ENCODE assay signal across 9 mouse cellular contexts in genomic region chr11:72052636-72053035, GRCm38 (mm10). TPM values are rescaled to one million over a fixed set of nuclear protein-coding genes. Genes with fewer than 3 reads are reported as not detected.
DNase-seq lines count a peak whose midpoint lies in the region; ATAC-seq and TF ChIP-seq lines count a peak whose summit lies in the region.
"Had no signal": no experiment of that assay in that cellular context is flagged by ENCODE, and none has a peak within 500 bp of the region (broad histone marks: within the 10 kb centered on the region; RNA-seq: fewer than 3 reads in every experiment).

No protein-coding gene starts in this region.

- no peak overlapping the region for H3K9ac ChIP-seq in midbrain, embryonic 13.5 days (replicated peaks)
- H3K9ac ChIP-seq in embryonic facial prominence, embryonic 14.5 days (ENCODE audit: low read depth, low read length) = no peak overlapping the region
- no peak overlapping the region for H3K9ac ChIP-seq in midbrain, embryonic 14.5 days (replicated peaks; ENCODE audit: low read length)
- H3K9ac ChIP-seq: embryonic facial prominence, embryonic 15.5 days had no signal

- H3K36me3 ChIP-seq in midbrain, embryonic 10.5 days = peaks cover 13% of the 10 kb centered on the region
- no peaks in the 10 kb centered on the region for H3K36me3 ChIP-seq in midbrain, embryonic 13.5 days
- no peaks in the 10 kb centered on the region for H3K36me3 ChIP-seq in embryonic facial prominence, embryonic 14.5 days (ENCODE audit: control insufficient read depth, insufficient read depth, low read length)
- H3K36me3 ChIP-seq in midbrain, embryonic 14.5 days (ENCODE audit: control insufficient read depth, insufficient read depth, low read length) = no peaks in the 10 kb centered on the region
- no peaks in the 10 kb centered on the region for H3K36me3 ChIP-seq in testis, adult 2 months (ENCODE audit: control insufficient read depth, insufficient read depth, low read length)
- H3K36me3 ChIP-seq: embryonic facial prominence, embryonic 15.5 days had no signal

- intact Hi-C loops in left cerebral cortex, postnatal 10 days (cut with DNase I) = loop anchor here (5.0 kb wide), 2 partner anchors 85 to 155 kb away; partner anchors contain the start of genes 4933427D14Rik, Gm43951, Pitpnm3 and Txndc17

- 16% methylated on average over 5 of the region's 5 CpGs for WGBS in midbrain, embryonic 10.5 days
- 17% methylated on average over 5 of the region's 5 CpGs for WGBS in midbrain, embryonic 13.5 days
- WGBS in embryonic facial prominence, embryonic 14.5 days = 18% methylated on average over 5 of the region's 5 CpGs
- 13% methylated on average over 5 of the region's 5 CpGs for WGBS in midbrain, embryonic 14.5 days

- peaks cover 33% of the 10 kb centered on the region for H3K4me1 ChIP-seq in midbrain, embryonic 10.5 days
- peaks cover 25% of the 10 kb centered on the region for H3K4me1 ChIP-seq in midbrain, embryonic 13.5 days (replicated peaks)
- H3K4me1 ChIP-seq in embryonic facial prominence, embryonic 14.5 days (ENCODE audit: control insufficient read depth, insufficient read depth, low read length) = peaks cover 16% of the 10 kb centered on the region; the same call in 1 of the 2 replicates
- 0 out of 2 replicates have a peak, but pooled peaks cover 8% of the 10 kb centered on the region for H3K4me1 ChIP-seq in midbrain, embryonic 14.5 days (ENCODE audit: control insufficient read depth, insufficient read depth, low read length)
- peaks cover 9% of the 10 kb centered on the region for H3K4me1 ChIP-seq in testis, adult 2 months (ENCODE audit: control insufficient read depth, insufficient read depth, low read length)

- H3K27me3 ChIP-seq in midbrain, embryonic 10.5 days (ENCODE audit: low read depth, poor library complexity, severe bottlenecking) = peaks cover 56% of the 10 kb centered on the region
- H3K27me3 ChIP-seq in midbrain, embryonic 13.5 days = peaks cover 39% of the 10 kb centered on the region
- H3K27me3 ChIP-seq in embryonic facial prominence, embryonic 14.5 days (replicated peaks; ENCODE audit: control insufficient read depth, insufficient read depth, low read length) = 0 out of 2 replicates have a peak, but pooled peaks cover 2% of the 10 kb centered on the region
- H3K27me3 ChIP-seq in midbrain, embryonic 14.5 days (ENCODE audit: control insufficient read depth, insufficient read depth, low read length) = peaks cover 6% of the 10 kb centered on the region
- no peaks in the 10 kb centered on the region for H3K27me3 ChIP-seq in testis, adult 2 months (ENCODE audit: control insufficient read depth, insufficient read depth, low read length)
- H3K27me3 ChIP-seq: embryonic facial prominence, embryonic 15.5 days had no signal

- H3K4me2 ChIP-seq in midbrain, embryonic 13.5 days (replicated peaks) = no peak overlapping the region
- no peak overlapping the region for H3K4me2 ChIP-seq in embryonic facial prominence, embryonic 14.5 days (ENCODE audit: low read depth, low read length)
- no peak overlapping the region for H3K4me2 ChIP-seq in midbrain, embryonic 14.5 days (ENCODE audit: low read length)
- H3K4me2 ChIP-seq: embryonic facial prominence, embryonic 15.5 days had no signal

- no peak for ATAC-seq in midbrain, embryonic 13.5 days
- ATAC-seq in embryonic facial prominence, embryonic 14.5 days (ENCODE audit: low read depth) = no peak
- ATAC-seq in hematopoietic stem cell, adult 5-6 weeks (replicated peaks in 1 of 2; ENCODE audit: insufficient read depth in 1 of 2, low FRiP score in 2 of 2, low TSS enrichment in 1 of 2, low read depth in 1 of 2, poor library complexity in 2 of 2, severe bottlenecking in 2 of 2) = peak; percentile 78 to 96
- ATAC-seq in midbrain, embryonic 14.5 days (ENCODE audit: low FRiP score, low TSS enrichment) = no peak

- no peak overlapping the region for H3K27ac ChIP-seq in midbrain, embryonic 10.5 days (replicated peaks)
- H3K27ac ChIP-seq in midbrain, embryonic 13.5 days = no peak overlapping the region
- no peak overlapping the region for H3K27ac ChIP-seq in embryonic facial prominence, embryonic 14.5 days (replicated peaks; ENCODE audit: low read depth, low read length)
- H3K27ac ChIP-seq in midbrain, embryonic 14.5 days (replicated peaks; ENCODE audit: low read depth, low read length) = no peak overlapping the region
- H3K27ac ChIP-seq in testis, adult 2 months (ENCODE audit: control insufficient read depth, insufficient read depth, low read depth, low read length) = no peak overlapping the region
- H3K27ac ChIP-seq: embryonic facial prominence, embryonic 15.5 days had no signal

- no peak for TF ChIP-seq POLR2A in testis, adult 2 months (IDR thresholded peaks at IDR 0.05; ENCODE audit: control insufficient read depth, low read depth, low read length)

- TF ChIP-seq CTCF in testis, adult 2 months (IDR thresholded peaks at IDR 0.05; ENCODE audit: control insufficient read depth, insufficient read depth, insufficient replicate concordance, low read depth, low read length) = peak; percentile 70; the same call in 1 of the 2 replicates

- H3K4me3 ChIP-seq in midbrain, embryonic 10.5 days = no peak overlapping the region
- H3K4me3 ChIP-seq in midbrain, embryonic 13.5 days (replicated peaks) = no peak overlapping the region
- no peak overlapping the region for H3K4me3 ChIP-seq in embryonic facial prominence, embryonic 14.5 days (ENCODE audit: low read depth, low read length)
- H3K4me3 ChIP-seq in midbrain, embryonic 14.5 days (replicated peaks; ENCODE audit: low read depth, low read length) = no peak overlapping the region
- no peak overlapping the region for H3K4me3 ChIP-seq in testis, adult 2 months (ENCODE audit: control insufficient read depth, low read depth, low read length)
- H3K4me3 ChIP-seq: embryonic facial prominence, embryonic 15.5 days had no signal

- H3K9me3 ChIP-seq in midbrain, embryonic 10.5 days (replicated peaks) = no peaks in the 10 kb centered on the region
- no peaks in the 10 kb centered on the region for H3K9me3 ChIP-seq in midbrain, embryonic 13.5 days
- no peaks in the 10 kb centered on the region for H3K9me3 ChIP-seq in embryonic facial prominence, embryonic 14.5 days (ENCODE audit: control insufficient read depth, low read length)
- no peaks in the 10 kb centered on the region for H3K9me3 ChIP-seq in midbrain, embryonic 14.5 days (ENCODE audit: control insufficient read depth, low read length)
- H3K9me3 ChIP-seq: embryonic facial prominence, embryonic 15.5 days had no signal

- peak; percentile 69 for DNase-seq in midbrain, embryonic 10.5 days (ENCODE audit: low spot score)
- peak; percentile 77 to 82 for DNase-seq in adrenal gland, postnatal 36 days
- peak; percentile 69 for DNase-seq in embryonic facial prominence, embryonic 14.5 days (ENCODE audit: low spot score)
- DNase-seq in left cerebral cortex, postnatal 10 days (ENCODE audit: extremely low spot score in 1 of 2, low spot score in 2 of 2) = peak; percentile 62 to 78
- peak; percentile 89 for DNase-seq in midbrain, embryonic 14.5 days

RNA-seq across cellular contexts. Expression of gene Pimreg, which starts 10.8 kb away (rescaled TPM):
- polyA plus RNA-seq in midbrain, embryonic 10.5 days (2016; fragmentation: Nextera tagmentation; extraction: Ambion mirVana) = 251 and 280 TPM in 2 replicates
- polyA plus RNA-seq in midbrain, embryonic 13.5 days (2015; fragmentation: Nextera tagmentation; extraction: Ambion mirVana) = 79.0 and 80.7 TPM in 2 replicates
- 1 to 10 TPM; 3.6 to 5.1 TPM for total RNA-seq in adrenal gland, postnatal 36 days (2021)
- 77.9 and 92.6 TPM in 2 replicates for polyA plus RNA-seq in embryonic facial prominence, embryonic 14.5 days (2014; fragmentation: Nextera tagmentation; extraction: Ambion mirVana)
- 18.3 and 19.3 TPM in 2 replicates for total RNA-seq in hematopoietic stem cell, adult 5-6 weeks (2017)
- 1 to 10 TPM; 2.8 to 3.7 TPM for total RNA-seq in left cerebral cortex, postnatal 10 days (2021)
- polyA plus RNA-seq in midbrain, embryonic 14.5 days (2014; fragmentation: Nextera tagmentation; extraction: Ambion mirVana) = 26.5 and 39.3 TPM in 2 replicates
- polyA plus RNA-seq in testis, adult 2 months (2012; rRNA removed) = 0.75 and 0.79 TPM in 2 replicates

RNA-seq across cellular contexts. Expression of gene Aipl1, which starts 15.3 kb away (rescaled TPM):
- polyA plus RNA-seq in midbrain, embryonic 10.5 days (2016; fragmentation: Nextera tagmentation; extraction: Ambion mirVana) = 0.67 and 0.97 TPM in 2 replicates
- 0.43 and 0.63 TPM in 2 replicates for polyA plus RNA-seq in midbrain, embryonic 13.5 days (2015; fragmentation: Nextera tagmentation; extraction: Ambion mirVana)
- total RNA-seq in adrenal gland, postnatal 36 days (2021) = not detected
- polyA plus RNA-seq in embryonic facial prominence, embryonic 14.5 days (2014; fragmentation: Nextera tagmentation; extraction: Ambion mirVana) = 0.11 and 0.42 TPM in 2 replicates
- total RNA-seq in hematopoietic stem cell, adult 5-6 weeks (2017) = 0.84 and 1.3 TPM in 2 replicates
- under 1 TPM in 1 of 2 experiments, not detected in 1; 0.24 TPM for total RNA-seq in left cerebral cortex, postnatal 10 days (2021)
- polyA plus RNA-seq in midbrain, embryonic 14.5 days (2014; fragmentation: Nextera tagmentation; extraction: Ambion mirVana) = 0.23 and 0.29 TPM in 2 replicates
- 0.29 and 0.62 TPM in 2 replicates for polyA plus RNA-seq in testis, adult 2 months (2012; rRNA removed)

Comparison
In these comparisons a context has a peak if more than half of its experiments do, and no peak if none do; other contexts are left out.
1. ATAC-seq: peak in hematopoietic stem cell, adult 5-6 weeks (2 of 2); none in midbrain, embryonic 13.5 days (single experiment), embryonic facial prominence, embryonic 14.5 days (single experiment) and midbrain, embryonic 14.5 days (single experiment).
2. RNA of gene Pimreg, which starts 10.8 kb away (polyA plus RNA-seq): 251 to 280 TPM in midbrain, embryonic 10.5 days, 79.0 to 80.7 TPM in midbrain, embryonic 13.5 days, 77.9 to 92.6 TPM in embryonic facial prominence, embryonic 14.5 days and 26.5 to 39.3 TPM in midbrain, embryonic 14.5 days; 0.75 to 0.79 TPM in testis, adult 2 months; every median in the first group is over 10 times any median in the second.
3. Peak in every context shown above with its lines, with median percentiles within 50 percentile points of each other: DNase-seq.